Comparison of ENCODE assay signal across 13 mouse cellular contexts in genomic region chr15:31827219-31827618, GRCm38 (mm10).
DNase-seq lines count a peak whose midpoint lies in the region; ATAC-seq and TF ChIP-seq lines count a peak whose summit lies in the region.
"Had no signal": no experiment of that assay in that cellular context is flagged by ENCODE, and none has a peak within 500 bp of the region (broad histone marks: within the 10 kb centered on the region; RNA-seq: fewer than 3 reads in every experiment).

No protein-coding gene starts in this region.

- peak; percentile 67 for TF ChIP-seq CTCF in G1E (IDR thresholded peaks at IDR 0.05; ENCODE audit: low read depth, low read length)

- intact Hi-C loops in left cerebral cortex, postnatal 4 days (cut with DNase I) = no loop called here

- no peaks in the 10 kb centered on the region for H3K27me3 ChIP-seq in G1E (ENCODE audit: insufficient read depth, low read length)
- H3K27me3 ChIP-seq: embryonic facial prominence, embryonic 15.5 days; heart, embryonic 13.5 days; megakaryocyte, embryonic 14.5 days had no signal

- no peaks in the 10 kb centered on the region for H3K9me3 ChIP-seq in G1E (replicated peaks)
- H3K9me3 ChIP-seq: embryonic facial prominence, embryonic 15.5 days; heart, embryonic 13.5 days had no signal

- H3K36me3 ChIP-seq in G1E (replicated peaks) = no peaks in the 10 kb centered on the region
- H3K36me3 ChIP-seq: embryonic facial prominence, embryonic 15.5 days; heart, embryonic 13.5 days had no signal

- ATAC-seq in G1E (ENCODE audit: extremely low read depth, insufficient number of reproducible peaks, low FRiP score, poor library complexity, severe bottlenecking) = no peak

- no peak overlapping the region for H3K4me3 ChIP-seq in G1E (ENCODE audit: low read depth, low read length)
- H3K4me3 ChIP-seq: embryonic facial prominence, embryonic 15.5 days; heart, embryonic 13.5 days; megakaryocyte, embryonic 14.5 days; myocyte had no signal

- peak; percentile 1 for DNase-seq in gastrocnemius, adult 18-20 months (ENCODE audit: low spot score)
- no peak for DNase-seq in gastrocnemius, adult 8-10 months (ENCODE audit: low spot score in 2 of 2)
- DNase-seq in left cerebral cortex, postnatal 4 days = peak; percentile 3
- DNase-seq in left cerebral cortex, adult 8-10 months (ENCODE audit: low spot score in 2 of 2) = no peak
- DNase-seq in G1E (ENCODE audit: low spot score) = no peak
- DNase-seq in cerebellum, postnatal 10 days = peak; percentile 27 to 38
- DNase-seq in yolk sac, embryonic 10.5 days (ENCODE audit: low spot score) = no peak
- DNase-seq in layer of hippocampus, adult 9-10 months (ENCODE audit: low spot score) = no peak
- DNase-seq: liver had no signal

- H3K4me1 ChIP-seq in G1E (ENCODE audit: insufficient read depth, low read depth, low read length) = no peaks in the 10 kb centered on the region
- H3K4me1 ChIP-seq: embryonic facial prominence, embryonic 15.5 days; heart, embryonic 13.5 days; megakaryocyte, embryonic 14.5 days had no signal

Comparison
In these comparisons a context has a peak if more than half of its experiments do, and no peak if none do; other contexts are left out.
1. DNase-seq: peak in gastrocnemius, adult 18-20 months (single experiment), left cerebral cortex, postnatal 4 days (single experiment) and cerebellum, postnatal 10 days (2 of 2); none in gastrocnemius, adult 8-10 months (0 of 2), left cerebral cortex, adult 8-10 months (0 of 2), G1E (single experiment), yolk sac, embryonic 10.5 days (single experiment) and layer of hippocampus, adult 9-10 months (single experiment).